Mouse (Mus musculus): ENCODE results near the gene Sec16b. TPM values are rescaled to one million over a fixed set of nuclear protein-coding genes. Genes with fewer than 3 reads are reported as not detected.

The Sec16b gene
- total RNA-seq, 2 experiments from 2014 or later: 0.53 to 0.81 TPM

- intact Hi-C loops (cut with DNase I): loop anchor here (5.0 to 10.0 kb wide), 2 partner anchors 793 to 965 kb away; no protein-coding TSS in a partner anchor
- DNase-seq (ENCODE audit: extremely low spot score in 1 of 2, low spot score in 2 of 2): no peak
These were observed 43.2 kb downstream of the Sec16b start for GRCm38 (mm10) chr1:157549721-157550120.

DNA sequence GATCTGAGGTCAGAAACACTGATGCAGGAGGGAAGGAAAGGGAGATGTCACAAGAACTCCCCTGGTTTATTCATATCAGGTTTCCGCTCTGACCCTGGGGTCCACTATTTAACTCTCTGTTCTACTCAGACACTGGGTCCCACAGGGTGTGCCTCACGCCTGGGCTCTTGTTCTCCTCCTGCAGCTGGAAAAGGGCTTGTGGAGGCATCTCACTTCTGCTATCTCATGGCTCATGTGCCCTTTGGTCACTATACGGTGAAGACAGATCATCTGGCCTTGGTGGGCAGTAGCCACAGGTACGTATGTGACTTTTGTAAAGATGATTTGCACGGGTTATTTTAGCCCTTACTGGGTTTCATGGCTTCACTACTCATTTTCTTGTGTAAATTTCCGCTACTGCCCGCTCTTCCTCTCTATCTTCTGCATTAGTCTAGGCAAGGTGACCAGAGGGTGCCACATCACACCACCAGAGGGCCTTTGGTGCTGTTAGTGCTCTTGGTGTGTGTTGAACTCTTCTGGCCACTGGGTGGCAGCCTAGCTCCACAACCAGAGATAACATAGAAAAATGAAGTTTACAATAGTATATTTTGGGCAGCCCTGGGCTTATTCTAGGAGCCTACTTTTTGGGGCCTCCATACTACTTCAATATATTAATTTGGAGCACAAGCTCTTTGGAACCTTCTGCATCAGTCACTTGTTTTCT is 46.4 kb downstream of the Sec16b start:
- DNase-seq (ENCODE audit: extremely low spot score in 1 of 2, low spot score in 2 of 2): peak; percentile 70 to 81
- intact Hi-C loops (cut with DNase I): loop anchor here (1.0 to 10.0 kb wide), 3 partner anchors 789 to 1101 kb away; no protein-coding TSS in a partner anchor

- intact Hi-C loops (cut with DNase I): loop anchor here (5.0 to 10.0 kb wide), 2 partner anchors 788 to 961 kb away; no protein-coding TSS in a partner anchor
- DNase-seq (ENCODE audit: extremely low spot score in 1 of 2, low spot score in 2 of 2): no peak
These were observed 47.6 kb downstream of the Sec16b start for GRCm38 (mm10) chr1:157554163-157554562.

DNA sequence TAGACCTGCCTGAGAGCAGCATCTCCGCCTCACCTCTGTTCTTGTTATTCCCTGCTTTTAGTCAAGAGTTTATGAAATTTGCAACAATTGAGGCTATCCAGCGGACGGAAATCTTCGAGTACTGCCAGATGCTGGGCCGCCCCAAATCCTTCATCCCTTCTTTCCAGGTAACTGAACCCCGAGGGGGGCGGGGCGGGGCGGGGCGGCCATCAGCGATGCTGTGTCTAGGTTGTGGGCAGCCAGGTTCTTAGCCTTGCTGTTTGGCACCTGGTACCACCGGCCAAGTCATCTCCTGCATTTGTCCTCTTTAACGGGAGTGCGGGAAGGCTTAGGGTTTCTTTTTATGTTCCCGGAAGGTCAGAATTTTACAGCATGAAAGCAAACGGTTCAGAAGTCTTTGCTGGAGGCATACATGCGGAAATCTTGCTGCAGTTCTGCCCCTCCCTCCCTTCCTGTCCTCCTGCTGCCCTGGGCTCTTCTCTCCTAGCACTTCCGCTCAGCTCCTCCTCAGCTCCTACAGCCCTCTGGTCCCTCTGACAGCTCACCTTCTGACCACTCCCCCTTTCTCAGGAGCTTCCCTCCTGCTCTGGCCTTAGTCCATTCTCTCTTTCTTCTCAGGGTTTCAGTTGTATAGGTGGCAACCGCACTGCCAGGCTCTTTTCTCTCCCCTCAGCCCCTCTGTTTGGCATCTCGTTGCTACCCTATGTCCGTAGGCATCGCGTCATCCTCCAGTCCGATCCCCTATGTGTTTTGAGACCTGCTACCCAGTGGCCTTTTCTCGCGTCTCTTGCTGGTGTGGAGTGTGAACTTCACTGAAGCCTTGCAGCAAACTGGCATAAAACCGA is 48.4 kb downstream of the Sec16b start:
- DNase-seq (ENCODE audit: extremely low spot score in 1 of 2, low spot score in 2 of 2): no peak

GRCm38 (mm10) chr1:157555738-157556137 is 49.2 kb downstream of the Sec16b start:
- intact Hi-C loops (cut with DNase I): loop anchor here (5.0 to 10.0 kb wide), 2 partner anchors 797 to 959 kb away; no protein-coding TSS in a partner anchor
- no peak for DNase-seq (ENCODE audit: extremely low spot score in 1 of 2, low spot score in 2 of 2)

More for the DNA sequence above, 48.4 kb downstream of the Sec16b start:
- intact Hi-C loops (cut with DNase I): loop anchor here (5.0 to 10.0 kb wide), 3 partner anchors 787 to 960 kb away; no protein-coding TSS in a partner anchor

GRCm38 (mm10) chr1:157556439-157556838 is 49.9 kb downstream of the Sec16b start:
- intact Hi-C loops (cut with DNase I): loop anchor here (5.0 to 10.0 kb wide), 2 partner anchors 796 to 958 kb away; no protein-coding TSS in a partner anchor
- DNase-seq (ENCODE audit: extremely low spot score in 1 of 2, low spot score in 2 of 2): no peak

GRCm38 (mm10) chr1:157558145-157558544 is 51.6 kb downstream of the Sec16b start:
- DNase-seq (ENCODE audit: extremely low spot score in 1 of 2, low spot score in 2 of 2): no peak
- intact Hi-C loops (cut with DNase I): loop anchor here (5.0 to 10.0 kb wide), 2 partner anchors 794 to 957 kb away; no protein-coding TSS in a partner anchor

- intact Hi-C loops (cut with DNase I): loop anchor here (5.0 to 10.0 kb wide), 3 partner anchors 175 to 955 kb away; no protein-coding TSS in a partner anchor
- DNase-seq (ENCODE audit: extremely low spot score in 1 of 2, low spot score in 2 of 2): no peak
These were observed 53.5 kb downstream of the Sec16b start for GRCm38 (mm10) chr1:157559986-157560385.

GRCm38 (mm10) chr1:157560654-157561386 is 54.3 kb downstream of the Sec16b start:
- intact Hi-C loops (cut with DNase I): loop anchor here (10.0 kb wide), 1 partner anchor 174 kb away; no protein-coding TSS in a partner anchor
- DNase-seq (ENCODE audit: extremely low spot score in 1 of 2, low spot score in 2 of 2): peak in 1 of 2 experiments; percentile 31

DNA sequence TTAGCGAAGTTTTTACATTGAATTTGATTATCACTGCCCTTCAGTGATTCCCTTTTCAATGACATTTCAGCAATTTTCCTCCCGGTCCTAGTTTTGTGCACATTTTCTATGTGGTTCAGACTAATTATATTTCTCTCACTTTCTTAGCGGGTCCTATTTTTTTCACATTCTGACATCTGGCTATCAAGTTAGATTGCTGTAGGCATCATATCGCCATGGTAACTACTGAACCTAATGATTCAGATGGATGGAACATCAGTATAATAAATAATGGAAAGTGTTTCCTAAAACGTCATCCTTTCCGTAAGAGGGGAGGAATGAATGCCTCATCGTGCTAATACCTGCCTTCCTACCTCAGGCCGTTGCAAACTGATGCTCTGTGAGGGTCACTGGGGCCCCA is 61.3 kb downstream of the Sec16b start:
- no peak for DNase-seq (ENCODE audit: extremely low spot score in 1 of 2, low spot score in 2 of 2)
- intact Hi-C loops (cut with DNase I): loop anchor here (10.0 kb wide), 1 partner anchor 167 kb away; no protein-coding TSS in a partner anchor

DNA sequence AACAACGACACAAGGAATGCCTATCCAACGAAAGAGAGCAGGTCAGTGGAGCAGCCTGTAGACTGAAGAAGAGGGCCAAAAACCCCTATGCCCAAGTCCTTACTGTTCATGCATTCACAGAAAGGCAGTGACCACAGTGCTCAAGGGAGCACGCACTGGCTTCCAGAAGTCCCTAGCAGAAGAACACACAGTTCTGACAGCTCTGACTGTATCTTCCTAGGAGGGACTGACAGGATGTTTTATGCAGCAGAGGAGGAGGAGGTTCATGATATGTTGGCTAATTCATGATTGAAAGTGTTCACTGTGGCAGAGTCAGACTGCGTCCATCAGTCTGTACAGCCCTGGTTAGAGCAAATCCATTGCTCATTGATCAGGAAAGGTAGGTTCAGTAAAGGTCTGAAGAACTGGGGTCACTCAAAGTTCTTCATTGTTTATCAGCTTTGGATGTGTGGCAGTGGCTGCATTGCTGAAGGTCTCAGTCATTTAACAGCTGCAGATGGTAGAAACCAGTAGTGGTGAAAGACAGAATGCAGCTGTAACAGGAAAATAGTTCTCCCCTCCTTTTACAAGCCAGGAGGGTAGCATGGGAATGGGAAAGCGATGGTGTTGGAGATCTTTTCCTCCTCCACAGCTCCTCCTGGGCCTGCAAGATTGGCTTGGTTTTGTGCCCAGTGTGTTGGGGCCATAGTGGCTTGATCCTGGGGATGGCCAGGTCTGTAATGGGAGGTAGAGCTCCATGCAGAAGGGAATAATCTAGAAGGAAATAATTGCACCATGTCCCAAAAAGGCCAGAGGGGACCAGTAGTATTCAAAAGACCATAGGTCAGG is 62.9 kb downstream of the Sec16b start:
- intact Hi-C loops (cut with DNase I): loop anchor here (10.0 kb wide), 1 partner anchor 165 kb away; no protein-coding TSS in a partner anchor
- no peak for DNase-seq (ENCODE audit: extremely low spot score in 1 of 2, low spot score in 2 of 2)

DNA sequence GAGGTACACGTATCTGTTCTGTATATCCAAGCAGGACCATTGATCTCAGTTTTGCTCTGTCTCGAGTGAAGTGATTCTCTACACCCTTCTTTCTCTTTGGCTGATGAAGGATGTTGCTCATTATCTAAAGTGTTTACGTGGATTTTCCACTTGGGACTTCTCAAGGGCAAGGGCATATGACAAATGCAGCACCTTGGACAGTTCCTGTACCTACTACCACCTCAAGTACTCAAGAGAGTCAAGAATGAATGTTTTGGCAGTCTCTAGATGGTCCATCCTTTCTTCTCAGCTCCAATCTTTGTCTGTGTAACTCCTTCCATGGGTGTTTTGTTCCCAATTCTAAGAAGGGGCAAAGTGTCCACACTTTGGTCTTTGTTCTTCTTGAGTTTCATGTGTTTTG is 68.8 kb downstream of the Sec16b start:
- intact Hi-C loops (cut with DNase I): no loop called here
- no peak for DNase-seq (ENCODE audit: extremely low spot score in 1 of 2, low spot score in 2 of 2)

DNA sequence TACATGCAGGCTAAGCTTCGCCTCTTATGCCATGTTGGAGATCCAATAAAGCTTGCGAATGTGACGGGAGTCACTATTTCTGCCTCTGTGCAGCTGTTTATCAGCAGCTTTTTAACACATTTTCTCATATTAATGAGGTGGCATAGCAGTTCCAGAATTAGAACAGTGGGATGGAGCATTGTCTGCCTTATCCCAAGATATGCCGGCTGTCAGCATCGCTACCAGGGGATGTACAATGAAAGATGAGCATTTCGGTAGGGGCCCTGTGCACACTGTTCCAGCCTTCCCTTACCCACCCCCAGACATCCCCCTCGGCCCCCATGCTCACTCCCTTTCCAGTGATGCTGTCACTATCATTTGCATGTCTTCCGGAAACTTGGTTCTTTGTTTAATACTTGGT is 71.8 kb downstream of the Sec16b start:
- DNase-seq (ENCODE audit: extremely low spot score in 1 of 2, low spot score in 2 of 2): no peak
- intact Hi-C loops (cut with DNase I): no loop called here

DNA sequence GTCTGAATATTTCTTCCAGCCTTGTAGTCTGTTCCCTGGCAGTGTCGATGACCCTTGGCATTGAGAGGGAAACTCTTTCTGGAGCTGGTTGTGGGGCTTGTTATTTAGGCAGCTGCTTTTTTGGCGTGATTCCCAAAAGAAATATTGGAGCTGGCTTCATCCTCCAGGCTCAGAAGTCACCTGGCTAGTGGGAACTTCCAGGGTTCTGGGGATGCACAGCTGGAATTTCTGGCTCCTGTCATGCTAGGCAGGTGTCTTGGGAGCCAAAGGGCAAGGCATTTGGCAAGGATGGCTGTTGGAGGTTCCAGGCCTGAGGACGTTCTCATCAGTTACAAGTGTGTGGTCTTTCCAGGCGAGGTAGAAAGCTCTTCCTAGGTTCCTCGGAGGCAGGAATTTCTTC is 80.0 kb downstream of the Sec16b start:
- intact Hi-C loops (cut with DNase I): no loop called here
- DNase-seq (ENCODE audit: extremely low spot score in 1 of 2, low spot score in 2 of 2): no peak

- intact Hi-C loops (cut with DNase I): no loop called here
- DNase-seq (ENCODE audit: extremely low spot score in 1 of 2, low spot score in 2 of 2): no peak
These were observed 85.5 kb downstream of the Sec16b start for GRCm38 (mm10) chr1:157592039-157592438.

GRCm38 (mm10) chr1:157594561-157594960 is 88.0 kb downstream of the Sec16b start:
- intact Hi-C loops (cut with DNase I): no loop called here
- DNase-seq (ENCODE audit: extremely low spot score in 1 of 2, low spot score in 2 of 2): no peak

DNA sequence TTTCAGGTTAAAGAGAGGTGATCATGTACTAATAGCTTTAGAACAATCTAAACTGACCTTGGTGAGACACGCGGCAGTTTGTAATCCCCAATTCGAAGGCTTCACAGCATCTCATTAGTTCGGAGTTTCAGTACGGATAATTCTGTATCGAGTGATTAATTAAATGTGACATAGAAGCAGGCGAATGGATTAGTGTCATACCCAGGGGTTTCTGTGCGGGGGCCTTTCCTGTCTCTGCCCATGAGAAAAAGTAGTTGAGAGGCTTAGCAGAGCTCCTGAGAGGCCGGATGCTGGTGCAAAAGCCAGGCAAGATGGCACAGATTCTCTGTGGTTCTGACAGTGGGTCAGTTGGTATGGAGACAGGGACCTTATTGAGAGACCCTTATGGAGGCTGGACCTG is 88.6 kb downstream of the Sec16b start:
- no peak for DNase-seq (ENCODE audit: extremely low spot score in 1 of 2, low spot score in 2 of 2)
- intact Hi-C loops (cut with DNase I): no loop called here

DNA sequence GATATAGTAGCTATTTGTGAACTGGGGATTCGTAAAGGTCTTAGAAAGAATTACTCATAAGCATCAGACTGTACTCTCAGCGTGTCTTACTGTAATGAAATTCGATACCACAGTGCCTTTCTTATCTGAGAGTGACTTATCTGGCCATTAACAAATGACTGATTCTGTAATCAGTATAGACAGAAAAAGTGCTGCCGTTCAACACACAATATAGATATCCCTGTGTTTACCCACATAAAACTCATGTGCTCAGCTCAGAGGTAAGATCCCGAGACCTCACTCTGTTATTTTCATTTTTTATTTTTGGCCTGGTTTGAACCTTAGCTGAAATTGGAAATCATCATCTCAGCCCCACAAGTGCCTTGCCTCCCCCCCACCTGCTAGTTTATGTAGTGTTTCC is 98.0 kb downstream of the Sec16b start:
- intact Hi-C loops (cut with DNase I): no loop called here
- DNase-seq (ENCODE audit: extremely low spot score in 1 of 2, low spot score in 2 of 2): no peak

Measured in left cerebral cortex, postnatal 10 days (tissue).